Mouse (Mus musculus) kidney, embryonic 14.5 days (tissue): ENCODE measurements around the gene Alpk1. TPM values are rescaled to one million over a fixed set of nuclear protein-coding genes. Genes with fewer than 3 reads are reported as not detected.
"Not testable (repeated sequence)": the region's sequence is repeated elsewhere in the genome, so short reads cannot be mapped to it uniquely, and the experiment has no call there.

ENCODE experiments used
- ATAC-seq: fragments of 200-750 bp; cut with Nextera tagmentation; 2 replicates; pipeline ENCODE4 v1.8.0; 2017; ENCODE audit warnings: moderate number of reproducible peaks, mild to moderate bottlenecking, moderate TSS enrichment, moderate library complexity; ENCODE audit not compliant: low FRiP score, low TSS enrichment
- H3K27ac ChIP-seq: fragments of 300-500 bp; sonication (generic); 2 replicates; pipeline ENCODE4 v1.5.1; 2014; ENCODE audit warnings: low read depth, mild to moderate bottlenecking, low read length, moderate library complexity, mixed read lengths
- H3K27me3 ChIP-seq: fragments of 300-500 bp; sonication (generic); 2 replicates; pipeline ENCODE4 v1.6.1; 2014; ENCODE audit warnings: mild to moderate bottlenecking, low read length; ENCODE audit not compliant: control insufficient read depth, insufficient read depth
- H3K36me3 ChIP-seq: fragments of 300-500 bp; sonication (generic); 2 replicates; pipeline ENCODE4 v1.6.1; 2014; ENCODE audit warnings: low read length, mixed read lengths; ENCODE audit not compliant: control insufficient read depth, insufficient read depth
- H3K4me1 ChIP-seq: fragments of 300-500 bp; sonication (generic); 2 replicates; pipeline ENCODE4 v1.6.1; 2014; ENCODE audit warnings: low read length, mixed read lengths; ENCODE audit not compliant: control insufficient read depth, insufficient read depth
- H3K4me2 ChIP-seq: fragments of 300-500 bp; sonication (generic); replicated peaks from 2 replicates; pipeline ENCODE4 v1.6.1; 2014; ENCODE audit warnings: low read depth, mild to moderate bottlenecking, low read length
- H3K4me3 ChIP-seq: fragments of 300-500 bp; sonication (generic); 2 replicates; pipeline ENCODE4 v1.5.1; 2014; ENCODE audit warnings: mild to moderate bottlenecking, low read length
- H3K9ac ChIP-seq: fragments of 300-500 bp; sonication (generic); 2 replicates; pipeline ENCODE4 v1.6.1; 2014; ENCODE audit warnings: low read depth, mild to moderate bottlenecking, low read length, moderate library complexity
- H3K9me3 ChIP-seq: fragments of 300-500 bp; sonication (generic); 2 replicates; pipeline ENCODE4 v1.6.1; 2016; ENCODE audit warnings: low read length; ENCODE audit not compliant: control insufficient read depth
- WGBS: fragments of 180-500 bp; shearing (Covaris S2); extraction: QIAGEN DNeasy Blood & Tissue Kit; methylation state at CpG from one replicate; pipeline ENCODE4 v1.1.7; 2014; 5-methylcytosine and 5-hydroxymethylcytosine counted together
- polyA plus RNA-seq: library from polyadenylated mRNA; unstranded; fragments of >200 nt; fragmentation: Nextera tagmentation; extraction: Ambion mirVana; gene quantifications from 2 replicates; pipeline ENCODE4 v1.2.1, GENCODE M21; 2014

The Alpk1 gene
- polyA plus RNA-seq, 1 experiment from 2014 or later = 1.2 TPM

DNA sequence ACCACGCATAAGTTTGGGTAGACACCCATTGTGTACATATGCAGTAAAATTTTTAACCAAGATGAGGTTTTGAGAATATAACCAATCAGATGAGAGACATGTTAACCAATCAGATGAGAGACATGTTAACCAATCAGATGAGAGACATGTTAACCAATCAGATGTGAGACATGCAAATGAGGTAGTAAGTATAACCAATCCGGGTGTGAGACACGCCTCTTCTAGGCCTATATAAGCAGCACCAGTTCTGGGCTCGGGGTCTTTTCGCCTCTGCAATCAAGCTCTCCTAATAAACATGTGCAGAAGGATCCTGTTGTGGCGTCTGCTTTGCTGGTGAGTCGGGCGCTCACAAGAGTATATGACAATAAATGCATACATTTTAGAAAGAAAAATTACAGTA lies 3.4 kb upstream of the Alpk1 start:
- H3K9ac ChIP-seq, H3K27ac ChIP-seq, H3K9me3 ChIP-seq, ATAC-seq, H3K4me3 ChIP-seq, H3K36me3 ChIP-seq, H3K4me1 ChIP-seq, H3K4me2 ChIP-seq: not testable (repeated sequence)
- WGBS = 92% methylated on average over 8 of the region's 8 CpGs
- H3K27me3 ChIP-seq = peaks cover 10% of the 10 kb centered on the region; the same call in 1 of the 2 replicates

DNA sequence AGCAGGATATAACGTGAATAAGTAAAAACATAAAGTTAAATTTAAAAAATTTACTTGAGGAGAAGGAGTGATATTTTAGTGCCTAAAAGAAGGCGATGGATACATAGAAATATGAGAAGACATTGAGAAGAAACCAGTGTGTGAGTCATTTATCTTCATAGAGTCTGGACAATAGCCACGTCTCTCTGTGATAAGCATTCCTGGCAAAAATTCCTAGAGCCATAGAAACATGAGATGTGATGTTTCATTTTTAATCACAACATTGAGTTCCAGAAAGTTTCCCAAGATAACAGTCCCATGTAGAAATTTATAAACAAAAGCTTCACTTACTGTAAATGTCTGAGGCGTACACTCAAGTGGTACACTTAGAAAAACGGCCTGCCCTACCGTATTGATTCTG lies 2.6 kb upstream of the Alpk1 start:
- 90% methylated on average over 6 of the region's 6 CpGs for WGBS
- H3K4me3 ChIP-seq = no peak overlapping the region
- H3K27ac ChIP-seq = no peak overlapping the region
- no peaks in the 10 kb centered on the region for H3K9me3 ChIP-seq
- H3K36me3 ChIP-seq = no peaks in the 10 kb centered on the region
- H3K4me1 ChIP-seq = no peaks in the 10 kb centered on the region
- H3K9ac ChIP-seq = no peak overlapping the region
- no peak overlapping the region for H3K4me2 ChIP-seq
- H3K27me3 ChIP-seq = peaks cover 4% of the 10 kb centered on the region; the same call in 1 of the 2 replicates
- no peak for ATAC-seq

DNA sequence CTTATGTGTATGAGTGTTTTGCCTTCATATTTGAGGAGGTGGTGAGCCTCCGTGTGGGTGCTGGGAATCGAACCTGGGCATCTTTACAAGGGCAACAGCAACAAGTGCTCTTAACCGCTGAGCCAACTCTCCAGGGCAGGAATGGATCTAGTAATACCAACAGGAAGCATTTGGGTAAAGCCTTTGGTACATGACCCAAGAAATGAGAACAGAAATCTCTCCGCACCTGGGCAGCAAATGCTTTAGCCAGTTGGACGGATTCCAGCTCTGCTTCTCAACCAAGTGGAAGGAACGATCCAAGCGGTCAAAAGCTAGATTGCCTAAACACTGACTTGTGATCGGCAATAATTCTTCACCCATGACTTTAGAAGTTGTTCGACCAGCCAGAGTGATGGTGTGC lies 594 bp upstream of the Alpk1 start:
- no peaks in the 10 kb centered on the region for H3K27me3 ChIP-seq
- no peak overlapping the region for H3K4me3 ChIP-seq
- no peaks in the 10 kb centered on the region for H3K36me3 ChIP-seq
- WGBS = 87% methylated on average over 9 of the region's 9 CpGs
- ATAC-seq = no peak
- H3K4me1 ChIP-seq = no peaks in the 10 kb centered on the region
- no peak overlapping the region for H3K27ac ChIP-seq
- H3K4me2 ChIP-seq = no peak overlapping the region
- no peak overlapping the region for H3K9ac ChIP-seq
- no peaks in the 10 kb centered on the region for H3K9me3 ChIP-seq

DNA sequence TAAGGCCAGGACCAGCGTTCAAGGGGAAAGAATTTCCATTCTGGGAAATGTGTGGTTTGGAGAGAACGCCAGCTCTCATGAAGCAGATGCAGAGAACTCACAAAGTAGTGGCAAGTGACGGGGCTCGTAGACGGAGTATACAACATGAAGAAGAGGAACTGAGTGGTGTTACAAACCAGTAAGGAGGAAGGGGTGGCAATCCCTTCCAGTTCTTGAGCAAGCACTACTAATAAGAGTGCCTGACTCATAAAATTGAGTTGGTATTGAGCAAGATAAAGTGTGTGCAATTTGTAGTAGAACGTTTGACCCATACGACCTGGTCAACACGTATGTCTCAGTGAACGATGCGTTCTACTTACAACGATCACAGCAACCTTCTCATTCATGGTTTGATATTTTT lies 11.2 kb downstream of the Alpk1 start:
- Histone ChIP-seq H3K4me3 (no peak overlapping the region), H3K9ac (no peak overlapping the region), H3K36me3 (no peaks in the 10 kb centered on the region), H3K27me3 (no peaks in the 10 kb centered on the region), H3K4me2 (no peak overlapping the region), H3K9me3 (no peaks in the 10 kb centered on the region), H3K27ac (no peak overlapping the region), H3K4me1 (no peaks in the 10 kb centered on the region)
- 89% methylated on average over 11 of the region's 11 CpGs for WGBS
- no peak for ATAC-seq

GRCm38 (mm10) chr3:127765971-127766370 lies 14.4 kb downstream of the Alpk1 start:
- no peaks in the 10 kb centered on the region for H3K4me1 ChIP-seq
- no peak overlapping the region for H3K27ac ChIP-seq
- H3K4me3 ChIP-seq = no peak overlapping the region
- 75% methylated on average over 3 of the region's 3 CpGs for WGBS
- no peak overlapping the region for H3K4me2 ChIP-seq
- no peak overlapping the region for H3K9ac ChIP-seq
- no peaks in the 10 kb centered on the region for H3K36me3 ChIP-seq
- no peak for ATAC-seq
- H3K9me3 ChIP-seq = no peaks in the 10 kb centered on the region
- no peaks in the 10 kb centered on the region for H3K27me3 ChIP-seq

DNA sequence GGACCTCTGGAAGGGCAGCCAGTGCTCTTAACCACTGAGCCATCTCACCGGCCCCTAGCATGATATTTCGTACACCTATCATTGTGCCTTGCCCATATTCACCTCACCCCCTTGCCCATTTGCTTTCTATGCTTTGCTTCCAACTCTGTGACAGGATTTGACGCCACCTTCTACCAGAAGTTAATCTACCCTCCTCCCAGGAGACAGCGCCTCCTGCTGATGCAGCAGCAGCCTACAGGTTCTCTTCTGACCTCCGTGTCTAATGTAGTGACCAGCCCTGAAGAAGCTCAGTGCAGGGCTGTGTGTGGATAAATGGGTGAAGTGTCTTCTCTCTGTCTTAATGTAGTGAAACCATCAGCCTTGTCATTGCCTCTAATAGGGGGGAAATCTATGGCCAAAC lies 15.8 kb downstream of the Alpk1 start:
- Histone ChIP-seq H3K9ac (no peak overlapping the region), H3K4me1 (no peaks in the 10 kb centered on the region), H3K4me2 (no peak overlapping the region), H3K36me3 (no peaks in the 10 kb centered on the region), H3K4me3 (no peak overlapping the region), H3K27me3 (0 out of 2 replicates have a peak, but pooled peaks cover 3% of the 10 kb centered on the region), H3K27ac (no peak overlapping the region), H3K9me3 (no peaks in the 10 kb centered on the region)
- ATAC-seq = no peak
- WGBS = 59% methylated on average over 5 of the region's 5 CpGs

DNA sequence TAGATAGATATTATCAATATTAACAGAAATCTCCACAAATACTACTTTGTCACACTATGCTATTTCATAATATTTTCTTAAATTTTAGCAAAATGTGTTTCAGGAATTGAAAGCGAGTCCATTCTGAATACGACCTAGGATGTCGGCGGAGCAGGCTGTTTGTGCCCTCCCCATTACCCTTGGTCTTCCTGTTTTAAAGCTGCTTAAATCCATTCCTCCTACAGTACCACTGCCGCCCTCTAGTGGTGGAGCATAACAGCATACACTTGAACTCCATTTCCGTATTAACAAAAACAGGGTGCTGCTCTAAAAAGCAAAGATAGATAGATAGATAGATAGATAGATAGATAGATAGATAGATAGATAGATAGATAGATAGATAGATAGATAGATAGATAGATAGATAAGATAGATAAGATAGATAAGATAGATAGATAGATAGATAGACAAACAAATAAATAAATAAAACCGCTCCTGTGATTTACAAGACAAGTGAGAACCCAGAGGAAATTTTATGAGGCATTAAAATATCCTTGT lies 17.2 kb downstream of the Alpk1 start:
- WGBS = 22% methylated on average over 7 of the region's 7 CpGs
- peaks cover 8% of the 10 kb centered on the region for H3K27me3 ChIP-seq
- H3K4me1 ChIP-seq = no peaks in the 10 kb centered on the region
- no peak overlapping the region for H3K9ac ChIP-seq
- no peak overlapping the region for H3K4me3 ChIP-seq
- H3K27ac ChIP-seq = no peak overlapping the region
- peak; percentile 66 for ATAC-seq
- no peaks in the 10 kb centered on the region for H3K9me3 ChIP-seq
- no peaks in the 10 kb centered on the region for H3K36me3 ChIP-seq
- H3K4me2 ChIP-seq = no peak overlapping the region

GRCm38 (mm10) chr3:127762403-127762802 lies 17.9 kb downstream of the Alpk1 start:
- peaks cover 12% of the 10 kb centered on the region for H3K27me3 ChIP-seq
- no peak overlapping the region for H3K9ac ChIP-seq
- no peaks in the 10 kb centered on the region for H3K9me3 ChIP-seq
- 55% methylated on average over 8 of the region's 8 CpGs for WGBS
- H3K4me3 ChIP-seq = no peak overlapping the region
- 0 out of 2 replicates have a peak, but pooled peaks have one; percentile 32 for ATAC-seq
- H3K4me1 ChIP-seq = no peaks in the 10 kb centered on the region
- H3K36me3 ChIP-seq = no peaks in the 10 kb centered on the region
- no peak overlapping the region for H3K27ac ChIP-seq
- no peak overlapping the region for H3K4me2 ChIP-seq

DNA sequence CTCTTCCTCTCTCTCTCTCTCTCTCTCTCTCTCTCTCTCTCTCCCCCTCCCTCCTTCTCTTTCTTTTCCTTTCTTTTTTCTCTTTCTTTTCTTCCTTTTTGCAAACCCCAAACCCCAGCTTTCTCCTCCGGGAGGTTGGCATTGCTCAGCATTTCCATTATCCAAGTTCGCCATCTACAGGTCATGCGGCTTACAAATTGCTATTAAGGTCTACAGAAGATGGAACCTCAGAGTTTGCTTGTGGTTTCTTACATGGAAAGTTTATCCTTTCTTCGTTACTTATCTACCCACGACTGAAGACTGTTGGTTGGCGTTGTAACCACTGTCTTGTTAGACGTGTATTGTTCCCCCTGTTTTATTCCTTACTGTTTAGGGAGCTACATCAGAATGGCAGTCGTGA lies 21.1 kb downstream of the Alpk1 start:
- no peak for ATAC-seq
- WGBS = 14% methylated on average over 8 of the region's 8 CpGs
- no peak overlapping the region for H3K27ac ChIP-seq
- no peak overlapping the region for H3K4me2 ChIP-seq
- no peaks in the 10 kb centered on the region for H3K36me3 ChIP-seq
- H3K9me3 ChIP-seq = no peaks in the 10 kb centered on the region
- no peaks in the 10 kb centered on the region for H3K4me1 ChIP-seq
- no peak overlapping the region for H3K4me3 ChIP-seq
- no peak overlapping the region for H3K9ac ChIP-seq
- H3K27me3 ChIP-seq = peaks cover 22% of the 10 kb centered on the region
